Mouse (Mus musculus): ENCODE results near the gene Pou6f1.
A peak's percentile ranks its signal among the peaks of the same experiment; 100 is the strongest.
"Not testable (repeated sequence)": the region's sequence is repeated elsewhere in the genome, so short reads cannot be mapped to it uniquely, and the experiment has no call there.

Gene Pou6f1

DNA sequence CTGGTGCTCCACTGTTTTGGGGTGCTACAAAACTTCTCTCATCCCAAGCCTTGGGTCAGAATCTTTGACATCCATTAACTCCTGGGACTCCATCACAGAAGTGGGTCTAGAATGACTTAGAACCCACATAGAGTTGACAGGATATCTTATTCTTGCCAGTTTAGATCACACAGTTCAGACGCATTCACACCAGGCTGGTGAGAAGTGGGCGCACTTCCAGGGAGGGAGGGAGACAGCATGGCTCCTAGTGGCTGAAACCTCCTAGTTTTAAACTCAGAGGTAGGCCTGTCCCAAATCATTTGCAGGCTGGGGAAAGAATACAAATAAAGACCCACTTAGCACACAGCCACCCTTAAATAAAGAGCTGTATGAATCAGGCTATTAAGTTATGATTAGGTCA is 25.4 kb downstream of the Pou6f1 start:
- DNase-seq: no peak

GRCm38 (mm10) chr15:100573946-100574345 is 25.8 kb downstream of the Pou6f1 start:
- no peak for DNase-seq

DNA sequence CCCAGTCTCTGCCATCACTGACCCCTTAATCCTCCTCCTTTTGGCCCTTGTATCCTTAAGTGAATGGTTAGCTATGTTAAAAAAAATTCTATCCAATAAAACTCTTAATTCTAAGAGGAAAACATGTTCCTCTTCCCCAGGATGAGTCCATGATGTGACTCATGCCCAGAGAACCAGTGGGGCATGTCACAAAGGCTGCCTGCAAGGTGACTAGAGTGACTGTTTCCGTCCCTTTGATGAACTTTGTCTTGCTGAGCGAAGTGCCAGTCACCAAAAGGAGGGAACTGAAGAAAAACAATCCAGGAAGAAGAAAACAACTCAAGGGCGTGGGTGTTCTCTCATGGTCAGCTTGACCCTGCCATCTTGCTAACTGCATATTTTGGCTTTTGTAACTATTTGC is 30.5 kb downstream of the Pou6f1 start:
- no peak for DNase-seq

- no peak for DNase-seq
Observed at GRCm38 (mm10) chr15:100566531-100566930, 33.3 kb downstream of the Pou6f1 start.

- DNase-seq: no peak
Observed at GRCm38 (mm10) chr15:100557705-100558433, 41.9 kb downstream of the Pou6f1 start.

DNA sequence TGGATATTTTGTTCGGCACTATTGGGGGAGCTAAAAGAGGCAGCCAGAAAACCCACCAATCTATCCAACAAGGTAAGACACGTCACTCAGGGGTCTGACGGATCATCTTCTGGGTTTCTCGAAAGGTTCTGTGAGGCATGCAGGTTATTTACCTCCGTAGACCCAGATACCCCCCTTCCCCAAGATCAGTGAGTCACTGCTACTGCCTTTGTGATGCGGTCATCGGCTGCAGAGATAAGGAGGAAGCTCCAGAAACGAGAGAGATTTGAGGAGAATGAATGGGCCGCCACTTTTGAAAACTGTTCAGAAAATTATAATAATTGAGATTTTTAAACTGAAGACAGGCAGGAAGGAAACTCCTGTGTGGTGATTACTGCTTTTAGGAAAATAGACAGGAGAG is 43.4 kb downstream of the Pou6f1 start:
- no peak for DNase-seq

GRCm38 (mm10) chr15:100555965-100556364 is 43.8 kb downstream of the Pou6f1 start:
- no peak for DNase-seq

GRCm38 (mm10) chr15:100551326-100552307 is 48.2 kb downstream of the Pou6f1 start, which contains the start of gene Tfcp2:
TSS of gene Tfcp2 (minus strand) at chr15:100552008.
- DNase-seq: peak; percentile 99

DNA sequence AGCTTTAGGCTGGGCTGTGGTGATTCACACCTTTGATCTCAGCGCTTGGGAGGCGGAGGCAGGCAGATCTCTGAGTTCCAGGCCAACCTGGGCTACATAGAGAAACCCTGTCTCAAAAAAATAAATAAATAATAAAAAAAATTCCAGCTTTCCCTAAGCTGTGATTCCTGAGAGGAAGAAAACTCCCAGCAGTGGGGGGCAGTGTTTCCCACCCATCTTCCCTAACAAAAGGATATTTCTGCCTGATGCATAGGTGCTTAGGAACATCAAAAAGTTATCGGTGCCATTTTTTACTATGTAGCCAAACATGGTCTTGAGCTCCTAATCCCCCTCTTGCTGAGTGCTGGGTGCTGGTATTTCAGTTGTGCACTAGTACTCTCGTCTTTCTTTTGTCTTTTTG is 49.5 kb downstream of the Pou6f1 start:
- peak; percentile 31 for DNase-seq

- not testable (repeated sequence) for DNase-seq
Observed at GRCm38 (mm10) chr15:100543651-100544030, 56.1 kb downstream of the Pou6f1 start.

DNA sequence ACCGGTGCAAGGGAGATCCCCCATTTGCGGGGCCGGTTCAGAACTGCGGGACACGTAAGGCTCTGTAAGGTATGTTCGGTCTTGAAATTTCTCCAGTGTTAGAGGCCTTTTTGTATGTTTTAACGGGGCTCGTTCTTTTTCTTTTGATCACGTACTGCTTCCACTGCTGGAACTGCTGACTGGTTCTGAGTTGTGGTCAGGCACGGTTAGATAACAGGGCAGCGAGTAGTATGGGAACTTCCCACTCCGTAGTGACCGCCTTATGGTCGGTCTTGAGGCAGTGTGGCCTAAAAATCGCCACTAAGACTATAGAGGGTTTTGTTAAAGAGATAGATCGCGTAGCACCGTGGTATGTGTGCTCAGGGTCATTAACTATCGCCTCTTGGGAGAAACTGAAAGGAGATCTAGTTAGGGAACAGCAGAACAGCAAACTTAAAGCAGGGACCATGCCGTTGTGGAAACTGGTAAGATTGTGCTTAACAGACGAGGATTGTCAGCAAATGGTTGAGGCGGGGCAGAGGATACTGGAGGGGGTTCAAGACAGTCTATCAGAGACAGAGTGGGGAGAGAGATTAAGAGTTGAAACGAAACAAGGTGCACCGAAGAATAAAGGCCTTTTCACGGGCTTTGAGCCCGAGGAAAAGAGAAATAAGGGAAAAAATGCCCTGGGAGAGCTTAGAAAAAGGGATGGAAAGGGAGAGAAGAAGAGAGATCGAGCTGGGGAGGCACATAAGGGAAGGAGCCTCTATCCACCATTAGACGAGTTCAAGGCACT is 56.7 kb downstream of the Pou6f1 start:
- DNase-seq: not testable (repeated sequence)

GRCm38 (mm10) chr15:100541426-100541825 is 58.4 kb downstream of the Pou6f1 start:
- no peak for DNase-seq

DNA sequence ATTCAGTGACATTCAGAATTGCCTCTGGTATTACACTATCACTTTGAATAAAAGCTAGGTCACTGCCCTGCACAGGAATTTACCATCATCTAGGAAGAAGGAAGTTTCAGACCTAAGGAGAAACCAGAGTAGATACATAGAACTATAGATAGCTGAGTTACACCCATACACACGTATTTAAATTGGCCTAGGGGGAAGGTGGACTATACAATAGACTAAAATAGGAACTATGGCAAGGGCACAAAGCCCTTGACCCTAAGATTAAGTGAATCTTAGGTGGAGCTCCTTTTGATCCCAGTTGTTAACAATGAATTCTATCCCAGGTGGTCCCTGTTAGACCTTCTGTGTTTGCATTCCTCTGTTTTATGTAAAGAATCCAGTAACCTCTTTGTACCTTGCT is 58.8 kb downstream of the Pou6f1 start:
- DNase-seq: not testable (repeated sequence)

GRCm38 (mm10) chr15:100539411-100539810 is 60.4 kb downstream of the Pou6f1 start:
- DNase-seq: no peak

DNA sequence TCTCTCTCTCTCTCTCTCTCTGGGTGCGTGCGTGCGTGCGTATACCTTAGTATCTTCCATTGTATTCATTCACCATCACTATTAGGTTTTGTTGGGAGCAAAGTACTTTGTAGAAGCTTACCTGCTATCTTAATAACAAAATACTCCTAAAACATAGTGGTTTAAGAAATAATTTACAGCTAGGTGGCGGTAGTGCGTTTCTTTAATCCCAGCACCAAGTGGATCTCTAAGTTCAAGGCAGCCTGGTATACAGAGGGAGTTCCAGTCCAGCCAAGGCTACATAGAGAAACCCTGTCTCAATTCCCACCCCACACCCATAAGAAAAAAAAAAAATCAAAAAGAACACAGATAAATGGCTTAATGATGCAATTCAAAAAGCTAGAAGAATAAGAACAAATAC is 61.9 kb downstream of the Pou6f1 start:
- no peak for DNase-seq

DNA sequence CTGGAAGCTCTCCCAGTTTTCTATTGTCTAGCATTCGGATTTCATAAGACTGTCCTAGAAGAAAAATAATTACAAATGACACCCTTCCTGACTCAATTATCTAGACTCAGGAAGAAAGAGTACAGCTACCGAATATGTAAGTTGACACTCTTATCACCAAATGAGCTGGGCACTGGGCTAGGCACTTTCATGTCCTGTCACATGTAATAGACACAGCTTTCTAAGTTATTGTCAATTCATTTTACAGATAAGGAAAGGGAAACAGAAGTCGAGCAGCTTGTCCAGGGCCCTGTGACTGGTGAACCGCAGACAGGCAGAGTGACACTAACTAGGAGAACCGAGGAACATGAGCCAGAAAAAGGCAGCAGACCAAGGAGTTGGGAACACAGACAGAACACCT is 71.9 kb downstream of the Pou6f1 start:
- DNase-seq: no peak

- no peak for DNase-seq
Observed at GRCm38 (mm10) chr15:100525405-100525804, 74.4 kb downstream of the Pou6f1 start.
